Mouse (Mus musculus): ENCODE measurements at regions not wholly inside any gene's neighbourhood (a gene's known extent, or its start where the extent isn't known, plus 50 kb on each side); places are given as distances from the start of the nearest gene placed in this dataset.

GRCm38 (mm10) chr15:85634322-85635141, 52.3 kb upstream of the Wnt7b start:
- peak; percentile 100 for DNase-seq (ENCODE audit: low spot score in 2 of 2)
- intact Hi-C loops (cut with DNase I) = loop anchor here (1.0 kb wide), 1 partner anchor 37 kb away; no protein-coding TSS in a partner anchor

GRCm38 (mm10) chr15:85635425-85635824, 53.2 kb upstream of the Wnt7b start:
- intact Hi-C loops (cut with DNase I) = no loop called here

GRCm38 (mm10) chr15:85639566-85639965, 57.3 kb upstream of the Wnt7b start:
- DNase-seq (ENCODE audit: low spot score in 2 of 2) = no peak
- intact Hi-C loops (cut with DNase I) = no loop called here

More at GRCm38 (mm10) chr15:85635425-85635824, 53.2 kb upstream of the Wnt7b start:
- DNase-seq (ENCODE audit: low spot score in 2 of 2) = no peak

- DNase-seq (ENCODE audit: low spot score in 2 of 2) = no peak
- intact Hi-C loops (cut with DNase I) = no loop called here
Measured at GRCm38 (mm10) chr15:85641120-85642080, 59.1 kb upstream of the Wnt7b start.

GRCm38 (mm10) chr15:85645396-85645795, 63.1 kb upstream of the Wnt7b start:
- DNase-seq (ENCODE audit: low spot score in 2 of 2) = no peak
- intact Hi-C loops (cut with DNase I) = no loop called here

- DNase-seq (ENCODE audit: low spot score in 2 of 2) = peak in 1 of 2 experiments; percentile 35
- intact Hi-C loops (cut with DNase I) = no loop called here
Measured at GRCm38 (mm10) chr15:85645971-85646638, 63.8 kb upstream of the Wnt7b start.

- DNase-seq (ENCODE audit: low spot score in 2 of 2) = no peak
- intact Hi-C loops (cut with DNase I) = no loop called here
Measured at GRCm38 (mm10) chr15:85646639-85647277, 64.5 kb upstream of the Wnt7b start.

GRCm38 (mm10) chr15:85647593-85647992, 65.3 kb upstream of the Wnt7b start:
- no peak for DNase-seq (ENCODE audit: low spot score in 2 of 2)
- intact Hi-C loops (cut with DNase I) = no loop called here

- no peak for DNase-seq (ENCODE audit: low spot score in 2 of 2)
Measured at GRCm38 (mm10) chr15:85650241-85650640, 68.0 kb upstream of the Wnt7b start.

GRCm38 (mm10) chr15:85651718-85652420, 69.6 kb upstream of the Wnt7b start:
- no peak for DNase-seq (ENCODE audit: low spot score in 2 of 2)
- intact Hi-C loops (cut with DNase I) = no loop called here

More at GRCm38 (mm10) chr15:85650241-85650640, 68.0 kb upstream of the Wnt7b start:
- intact Hi-C loops (cut with DNase I) = no loop called here

- intact Hi-C loops (cut with DNase I) = no loop called here
- DNase-seq (ENCODE audit: low spot score in 2 of 2) = no peak
Measured at GRCm38 (mm10) chr15:85652431-85652830, 70.2 kb upstream of the Wnt7b start.

- intact Hi-C loops (cut with DNase I) = no loop called here
- peak in 1 of 2 experiments; percentile 39 for DNase-seq (ENCODE audit: low spot score in 2 of 2)
Measured at GRCm38 (mm10) chr15:85652871-85653337, 70.6 kb upstream of the Wnt7b start.

GRCm38 (mm10) chr15:85653421-85654401, 71.4 kb upstream of the Wnt7b start:
- intact Hi-C loops (cut with DNase I) = no loop called here
- DNase-seq (ENCODE audit: low spot score in 2 of 2) = peak; percentile 82

- intact Hi-C loops (cut with DNase I) = no loop called here
- DNase-seq (ENCODE audit: low spot score in 2 of 2) = no peak
Measured at GRCm38 (mm10) chr15:85654791-85655190, 72.5 kb upstream of the Wnt7b start.

GRCm38 (mm10) chr15:85655751-85656167, 73.5 kb upstream of the Wnt7b start:
- no peak for DNase-seq (ENCODE audit: low spot score in 2 of 2)
- intact Hi-C loops (cut with DNase I) = no loop called here

GRCm38 (mm10) chr15:85656852-85657251, 74.6 kb upstream of the Wnt7b start:
- no peak for DNase-seq (ENCODE audit: low spot score in 2 of 2)

GRCm38 (mm10) chr15:85657441-85657989, 75.2 kb upstream of the Wnt7b start:
- DNase-seq (ENCODE audit: low spot score in 2 of 2) = no peak
- intact Hi-C loops (cut with DNase I) = no loop called here

More at GRCm38 (mm10) chr15:85656852-85657251, 74.6 kb upstream of the Wnt7b start:
- intact Hi-C loops (cut with DNase I) = no loop called here

Measured in left cerebral cortex, postnatal 36 days (tissue).